Mouse (Mus musculus) limb, embryonic 15.5 days (tissue): ENCODE results near the gene Atad5. TPM values are rescaled to one million over a fixed set of nuclear protein-coding genes. Genes with fewer than 3 reads are reported as not detected.
A peak's percentile ranks its signal among the peaks of the same experiment; 100 is the strongest.
"Not testable (repeated sequence)": the region's sequence is repeated elsewhere in the genome, so short reads cannot be mapped to it uniquely, and the experiment has no call there.

Experiments used
- ATAC-seq: fragments of 200-750 bp; cut with Nextera tagmentation; 2 replicates; pipeline ENCODE4 v1.8.0; 2017; ENCODE audit warnings: low read depth, moderate TSS enrichment; ENCODE audit not compliant: insufficient number of reproducible peaks, low FRiP score, low TSS enrichment
- H3K27ac ChIP-seq: fragments of 300-500 bp; sonication (generic); 2 replicates; pipeline ENCODE4 v1.5.1; 2015; ENCODE audit warnings: moderate library complexity, mild to moderate bottlenecking, inconsistent platforms
- H3K27me3 ChIP-seq: fragments of 300-500 bp; sonication (generic); 2 replicates; pipeline ENCODE4 v1.6.1; 2015; ENCODE audit warnings: inconsistent platforms
- H3K36me3 ChIP-seq: fragments of 300-500 bp; sonication (generic); 2 replicates; pipeline ENCODE4 v1.6.1; 2015; ENCODE audit warnings: inconsistent platforms
- H3K4me1 ChIP-seq: fragments of 300-500 bp; sonication (generic); 2 replicates; pipeline ENCODE4 v1.6.1; 2015; ENCODE audit warnings: inconsistent platforms
- H3K4me2 ChIP-seq: fragments of 300-500 bp; sonication (generic); 2 replicates; pipeline ENCODE4 v1.6.1; 2015; ENCODE audit warnings: mild to moderate bottlenecking, inconsistent platforms
- H3K4me3 ChIP-seq: fragments of 300-500 bp; sonication (generic); 2 replicates; pipeline ENCODE4 v1.5.1; 2015; ENCODE audit warnings: mild to moderate bottlenecking, inconsistent platforms
- H3K9ac ChIP-seq: fragments of 300-500 bp; sonication (generic); 2 replicates; pipeline ENCODE4 v1.6.1; 2015; ENCODE audit warnings: inconsistent platforms
- H3K9me3 ChIP-seq: fragments of 300-500 bp; sonication (generic); 2 replicates; pipeline ENCODE4 v1.6.1; 2016; ENCODE audit warnings: inconsistent platforms
- WGBS: fragments of 180-500 bp; shearing (Covaris S2); methylation state at CpG from one replicate; pipeline ENCODE4 v1.1.7; 2015; 5-methylcytosine and 5-hydroxymethylcytosine counted together
- polyA plus RNA-seq: library from polyadenylated mRNA; unstranded; fragments of >200 nt; fragmentation: Nextera tagmentation; extraction: Ambion mirVana; gene quantifications from 2 replicates; pipeline ENCODE4 v1.2.1, GENCODE M21; 2015

The Atad5 gene
- polyA plus RNA-seq, 1 experiment from 2014 or later = 9.3 TPM

GRCm38 (mm10) chr11:80173963-80174670 is 84.9 kb downstream of the Atad5 start:
- no peaks in the 10 kb centered on the region for H3K9me3 ChIP-seq
- H3K4me1 ChIP-seq = no peaks in the 10 kb centered on the region
- H3K36me3 ChIP-seq = no peaks in the 10 kb centered on the region
- no peaks in the 10 kb centered on the region for H3K27me3 ChIP-seq
- H3K4me3 ChIP-seq = no peak overlapping the region
- H3K27ac ChIP-seq = no peak overlapping the region
- no peak for ATAC-seq
- H3K4me2 ChIP-seq = no peak overlapping the region
- WGBS = 72% methylated on average over 11 of the region's 11 CpGs
- H3K9ac ChIP-seq = no peak overlapping the region

DNA sequence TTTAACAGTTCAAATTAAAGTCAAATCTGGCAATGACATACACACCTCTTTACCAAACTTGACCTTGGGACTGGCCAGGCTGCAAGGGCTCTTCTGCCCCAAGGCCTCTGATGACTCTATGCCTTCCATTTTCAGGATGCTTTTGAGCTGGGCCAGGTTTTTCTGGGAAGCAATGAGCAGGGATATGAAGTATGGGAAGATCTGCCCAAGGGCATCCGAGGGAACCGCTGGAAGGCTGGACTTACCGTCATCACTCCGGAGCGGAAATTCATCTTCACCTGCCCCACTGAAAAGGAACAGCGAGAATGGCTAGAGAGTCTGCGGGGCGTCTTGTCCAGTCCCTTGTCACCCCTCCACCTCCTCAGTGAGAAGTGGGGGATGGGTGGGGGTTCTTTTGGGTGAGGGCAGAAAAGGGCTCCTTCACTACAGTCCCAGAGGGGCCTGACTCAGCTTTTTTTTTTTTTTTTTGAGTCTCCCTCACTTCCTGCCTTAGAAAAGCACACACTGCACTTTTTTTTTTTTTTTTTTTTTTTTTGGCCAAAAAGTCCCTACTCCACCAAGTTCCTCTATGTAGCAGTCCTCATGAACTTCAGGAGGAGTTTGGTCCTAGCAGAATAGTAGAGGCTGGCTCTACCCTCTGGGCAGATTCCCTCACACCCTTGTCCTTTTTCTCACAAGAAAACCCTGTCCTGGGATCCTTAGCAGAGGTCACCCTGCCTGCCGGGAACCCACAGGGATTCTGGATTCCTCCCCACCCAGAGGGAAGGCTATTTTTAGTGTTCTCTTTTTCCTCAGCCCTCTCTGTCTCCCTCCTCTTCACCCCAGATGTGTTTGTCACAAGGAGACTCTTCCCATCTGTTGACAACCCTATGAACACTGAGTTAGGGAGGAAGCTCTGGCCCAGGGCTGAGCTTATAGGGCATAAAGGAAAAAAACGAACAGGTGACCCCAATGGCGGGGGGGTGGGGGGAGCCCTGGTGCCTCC is 88.0 kb downstream of the Atad5 start:
- Histone ChIP-seq H3K27me3 (no peaks in the 10 kb centered on the region), H3K9ac (no peak overlapping the region), H3K4me1 (no peaks in the 10 kb centered on the region), H3K9me3 (no peaks in the 10 kb centered on the region), H3K4me3 (no peak overlapping the region), H3K27ac (no peak overlapping the region), H3K36me3 (no peaks in the 10 kb centered on the region), H3K4me2 (no peak overlapping the region)
- 73% methylated on average over 11 of the region's 11 CpGs for WGBS
- no peak for ATAC-seq

DNA sequence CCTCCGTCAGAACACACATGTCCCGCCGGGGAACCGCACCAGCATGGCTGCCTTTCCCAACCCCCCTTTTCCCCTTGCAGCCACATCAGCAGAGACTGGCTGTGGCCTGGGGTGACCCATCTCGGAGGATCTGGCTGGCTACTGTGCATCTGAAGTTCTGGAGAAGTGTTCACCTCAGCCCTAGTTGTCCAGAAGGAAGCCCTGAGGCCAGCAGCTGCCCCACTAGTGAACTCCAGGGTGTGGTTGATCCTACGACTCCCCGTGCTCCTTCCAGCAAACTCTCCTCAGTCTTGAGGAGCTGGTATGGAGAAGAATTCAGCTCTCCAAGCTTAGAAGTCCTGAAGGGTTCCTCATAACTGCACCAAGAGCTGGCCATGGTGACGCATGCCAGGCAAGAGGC is 89.1 kb downstream of the Atad5 start:
- H3K36me3 ChIP-seq = no peaks in the 10 kb centered on the region
- ATAC-seq = no peak
- no peaks in the 10 kb centered on the region for H3K4me1 ChIP-seq

DNA sequence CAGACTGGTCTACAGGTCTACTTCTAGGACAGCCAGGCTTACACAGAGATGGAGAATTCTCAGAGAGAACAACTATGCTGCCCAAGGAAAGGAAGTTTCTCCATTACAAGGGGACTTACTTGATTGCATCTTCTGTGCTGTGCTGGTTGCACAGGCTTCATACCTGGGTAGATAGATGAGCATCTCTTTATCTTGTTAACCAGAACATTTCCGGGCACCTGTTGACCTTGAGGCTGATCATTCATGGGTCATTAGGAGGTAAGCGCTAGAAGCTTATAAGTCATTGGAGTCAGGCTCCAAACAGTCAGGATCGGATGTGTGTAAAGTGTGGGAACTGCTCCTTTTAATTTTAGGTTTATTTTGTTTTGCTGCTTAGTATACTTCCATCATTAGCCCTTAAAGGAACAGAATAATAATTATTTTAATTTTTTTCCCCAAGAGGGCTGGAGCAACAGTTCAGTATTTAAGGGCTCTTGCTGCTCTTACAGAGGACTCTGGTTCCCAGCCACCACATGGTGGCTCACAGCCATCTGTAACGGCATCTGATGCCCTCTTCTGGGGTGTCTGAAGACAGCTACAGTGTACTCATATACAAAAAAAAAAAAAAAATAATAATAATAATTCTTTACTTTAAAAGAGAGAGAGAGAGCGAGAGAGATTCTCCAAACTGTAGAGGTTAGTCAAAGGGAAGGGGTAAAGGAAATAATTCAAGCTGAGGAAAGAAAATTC is 92.0 kb downstream of the Atad5 start:
- 65% methylated on average over 5 of the region's 5 CpGs for WGBS
- no peak for ATAC-seq

More for the DNA sequence above, 89.1 kb downstream of the Atad5 start:
- no peak overlapping the region for H3K27ac ChIP-seq
- no peaks in the 10 kb centered on the region for H3K27me3 ChIP-seq
- no peak overlapping the region for H3K4me2 ChIP-seq
- H3K4me3 ChIP-seq = no peak overlapping the region
- 76% methylated on average over 8 of the region's 8 CpGs for WGBS
- no peak overlapping the region for H3K9ac ChIP-seq
- H3K9me3 ChIP-seq = no peaks in the 10 kb centered on the region

GRCm38 (mm10) chr11:80183054-80183704 is 94.0 kb downstream of the Atad5 start:
- peak overlapping the region; percentile 75 for H3K4me2 ChIP-seq
- WGBS = 42% methylated on average over 12 of the region's 12 CpGs
- ATAC-seq = peak; percentile 40; the same call in 1 of the 2 replicates
- H3K27ac ChIP-seq = peak overlapping the region; percentile 91
- H3K27me3 ChIP-seq, H3K9ac ChIP-seq, H3K36me3 ChIP-seq, H3K9me3 ChIP-seq, H3K4me1 ChIP-seq: not testable (repeated sequence)
- H3K4me3 ChIP-seq = peak overlapping the region; percentile 80

More for the DNA sequence above, 92.0 kb downstream of the Atad5 start:
- Histone ChIP-seq H3K27me3 (no peaks in the 10 kb centered on the region), H3K4me2 (no peak overlapping the region), H3K4me1 (0 out of 2 replicates have a peak, but pooled peaks cover 4% of the 10 kb centered on the region), H3K27ac (no peak overlapping the region), H3K4me3 (no peak overlapping the region), H3K9ac (no peak overlapping the region), H3K9me3 (no peaks in the 10 kb centered on the region), H3K36me3 (no peaks in the 10 kb centered on the region)

DNA sequence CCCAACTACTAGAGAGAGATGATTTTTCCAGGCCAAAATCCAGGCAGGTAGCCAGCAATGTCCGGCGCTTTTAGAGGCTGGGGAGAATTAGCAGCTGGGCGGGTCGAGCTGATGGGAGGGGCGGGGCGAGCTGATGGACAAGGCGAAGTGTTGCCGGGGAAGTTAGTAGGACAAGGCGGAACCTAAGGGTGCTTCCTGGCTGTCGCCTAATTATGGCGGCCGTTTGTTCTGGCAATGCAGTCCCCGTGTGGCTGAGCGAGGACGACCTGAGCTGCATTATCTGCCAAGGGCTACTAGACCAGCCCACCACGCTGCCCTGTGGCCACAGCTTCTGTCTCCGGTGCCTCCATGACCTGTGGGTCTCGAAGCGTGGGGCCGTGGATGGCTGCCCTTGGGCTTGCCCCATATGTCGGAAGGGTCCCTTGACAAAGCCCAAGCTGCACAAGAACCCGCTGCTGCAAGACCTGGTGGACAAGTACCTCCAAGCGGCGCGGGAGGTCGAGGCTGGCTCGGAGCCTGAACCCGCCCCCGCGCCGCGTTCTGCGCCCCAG is 94.6 kb downstream of the Atad5 start, which contains the start of gene Rnf135:
Rnf135 (plus strand) TSS at position 147 of the 551 bp plus-strand sequence.
- ATAC-seq = peak; percentile 89
- peak within 1 kb of the TSS; percentile 75 for H3K4me2 ChIP-seq
- peak within 1 kb of the TSS; percentile 91 for H3K27ac ChIP-seq
- 0 out of 2 replicates have a peak, but pooled peaks cover 4% of the 10 kb centered on the region for H3K4me1 ChIP-seq
- WGBS = 0% methylated on average over 33 of the region's 33 CpGs
- H3K9ac ChIP-seq = peak within 1 kb of the TSS; percentile 69
- H3K9me3 ChIP-seq = no peaks in the 10 kb centered on the region
- H3K36me3 ChIP-seq = no peaks in the 10 kb centered on the region
- peak within 1 kb of the TSS; percentile 80 for H3K4me3 ChIP-seq
- no peaks in the 10 kb centered on the region for H3K27me3 ChIP-seq

DNA sequence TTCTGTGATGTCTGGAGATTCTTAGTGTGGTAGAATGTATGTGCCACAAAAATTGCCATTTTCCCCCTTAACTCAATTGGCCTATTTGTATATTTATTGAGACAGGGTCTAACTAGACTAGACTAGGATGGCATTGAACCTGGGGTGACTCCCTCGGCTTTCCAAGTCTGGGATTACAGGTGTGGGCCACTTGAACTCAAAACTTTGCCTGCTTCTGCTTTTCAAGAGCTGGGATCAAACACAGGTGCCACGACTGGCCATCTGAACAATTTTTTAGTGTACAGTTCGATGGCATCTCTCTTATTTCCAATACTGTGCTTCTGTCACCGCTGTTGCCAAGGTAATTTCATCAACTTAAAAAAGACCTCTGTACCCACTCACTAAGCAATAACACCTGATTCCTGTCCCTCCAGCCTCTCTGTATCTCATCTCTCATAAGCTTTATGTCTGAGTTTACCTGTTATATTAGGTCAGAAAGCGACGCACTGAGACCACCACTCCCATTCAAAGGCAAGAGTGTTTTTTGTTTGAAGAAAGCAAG is 95.4 kb downstream of the Atad5 start:
- 83% methylated on average over 6 of the region's 6 CpGs for WGBS
- Histone ChIP-seq H3K4me1 (0 out of 2 replicates have a peak, but pooled peaks cover 4% of the 10 kb centered on the region), H3K4me3 (peak overlapping the region; percentile 80), H3K27ac (peak overlapping the region; percentile 91; the same call in 1 of the 2 replicates), H3K9ac (peak overlapping the region; percentile 69; the same call in 1 of the 2 replicates), H3K9me3 (no peaks in the 10 kb centered on the region), H3K36me3 (no peaks in the 10 kb centered on the region), H3K4me2 (peak overlapping the region; percentile 75), H3K27me3 (no peaks in the 10 kb centered on the region)
- ATAC-seq = no peak

Other genes starting within 250 kb of the Atad5 start
- 43.3 and 44.8 TPM in 2 replicates for gene Utp6, start 127.0 kb upstream of the Atad5 start, polyA plus RNA-seq
- gene Suz12, start 96.3 kb upstream of the Atad5 start, polyA plus RNA-seq = 13.2 and 17.3 TPM in 2 replicates
- gene Crlf3, start 8.4 kb upstream of the Atad5 start, polyA plus RNA-seq = 44.2 and 44.4 TPM in 2 replicates
- gene Tefm, start 52.8 kb downstream of the Atad5 start, polyA plus RNA-seq = 27.1 and 28.3 TPM in 2 replicates
- gene Adap2, start 64.7 kb downstream of the Atad5 start, polyA plus RNA-seq = 1.9 and 2.5 TPM in 2 replicates
- gene Rnf135, start 94.5 kb downstream of the Atad5 start, polyA plus RNA-seq = 9.2 and 10.1 TPM in 2 replicates
- gene Rhot1, start 119.6 kb downstream of the Atad5 start, polyA plus RNA-seq = 51.3 and 54.1 TPM in 2 replicates
- gene Rhbdl3, start 211.5 kb downstream of the Atad5 start, polyA plus RNA-seq = 5.7 and 7.8 TPM in 2 replicates